Mouse (Mus musculus): ENCODE results near the gene Trim44. TPM values are rescaled to one million over a fixed set of nuclear protein-coding genes. Genes with fewer than 3 reads are reported as not detected.

The Trim44 gene
- 0.18 and 0.30 TPM in 2 replicates for polyA plus RNA-seq (2012)

GRCm38 (mm10) chr2:102407363-102408184 is at the start of gene Trim44:
Trim44 (minus strand) TSS chr2:102407828.
- no peak within 1 kb of the TSS for H3K4me3 ChIP-seq (replicated peaks)

DNA sequence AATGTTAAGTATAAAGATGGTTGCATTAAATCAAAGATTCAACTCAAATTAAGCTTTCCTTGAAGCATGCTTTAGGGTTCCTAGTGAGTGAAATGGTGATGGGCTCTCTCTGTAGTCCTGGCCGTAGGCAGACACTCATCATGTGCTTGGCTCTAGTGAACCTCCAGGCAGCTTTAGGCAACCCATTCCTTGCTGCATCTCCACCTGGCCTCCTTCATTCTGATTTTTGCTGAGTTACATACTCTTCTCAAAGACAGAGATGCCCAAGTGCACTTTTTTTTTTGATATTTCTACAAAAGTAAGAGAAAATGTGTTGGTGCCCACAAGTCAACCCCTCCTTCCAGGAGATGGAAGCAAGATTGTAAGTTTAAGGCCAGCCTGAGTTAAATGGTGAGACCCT is 47.5 kb upstream of the Trim44 start:
- Histone ChIP-seq H3K4me3 (replicated peaks) (no peak overlapping the region), H3K36me3 (ENCODE audit: control insufficient read depth) (no peaks in the 10 kb centered on the region), H3K27me3 (ENCODE audit: control insufficient read depth) (peaks cover 36% of the 10 kb centered on the region), H3K4me1 (ENCODE audit: control insufficient read depth) (peaks cover 4% of the 10 kb centered on the region; the same call in 1 of the 2 replicates), H3K9me3 (ENCODE audit: control insufficient read depth, low read length) (peaks cover 2% of the 10 kb centered on the region; the same call in 1 of the 2 replicates)
- TF ChIP-seq TAL1 (IDR thresholded peaks at IDR 0.05; ENCODE audit: low read length), result no peak
- TF ChIP-seq GATA1 (IDR thresholded peaks at IDR 0.05; ENCODE audit: low read length), result no peak

More at GRCm38 (mm10) chr2:102407363-102408184, at the start of gene Trim44:
- Histone ChIP-seq H3K9me3 (ENCODE audit: control insufficient read depth, low read length) (no peaks in the 10 kb centered on the region), H3K36me3 (ENCODE audit: control insufficient read depth) (no peaks in the 10 kb centered on the region), H3K27me3 (ENCODE audit: control insufficient read depth) (no peaks in the 10 kb centered on the region), H3K4me1 (ENCODE audit: control insufficient read depth) (no peaks in the 10 kb centered on the region)
- TF ChIP-seq GATA1 (IDR thresholded peaks at IDR 0.05; ENCODE audit: low read length) (no peak), TAL1 (IDR thresholded peaks at IDR 0.05; ENCODE audit: low read length) (no peak)

DNA sequence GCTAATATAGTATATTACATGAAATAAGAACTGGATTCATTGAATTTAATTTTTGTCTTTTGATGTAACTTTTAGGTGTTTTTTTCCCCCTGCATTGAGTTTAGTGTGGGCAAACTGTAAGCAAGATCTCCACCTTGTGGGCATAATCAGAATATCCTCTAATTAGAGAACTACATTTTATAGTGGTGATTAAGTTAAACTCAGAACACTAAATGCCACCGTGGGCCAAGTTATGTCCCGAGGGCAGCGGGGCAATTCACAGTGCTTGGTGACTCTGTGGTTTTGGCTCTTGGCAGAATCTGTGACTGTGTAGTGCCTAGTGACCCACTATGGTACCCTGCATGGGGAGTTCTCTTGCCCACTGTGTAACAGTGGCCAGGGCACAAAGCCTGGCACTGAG is 45.8 kb upstream of the Trim44 start:
- TF ChIP-seq TAL1 (IDR thresholded peaks at IDR 0.05; ENCODE audit: low read length) (no peak), GATA1 (IDR thresholded peaks at IDR 0.05; ENCODE audit: low read length) (no peak)
- peaks cover 2% of the 10 kb centered on the region; the same call in 1 of the 2 replicates for H3K9me3 ChIP-seq (ENCODE audit: control insufficient read depth, low read length)
- peaks cover 53% of the 10 kb centered on the region for H3K27me3 ChIP-seq (ENCODE audit: control insufficient read depth)
- peaks cover 4% of the 10 kb centered on the region; the same call in 1 of the 2 replicates for H3K4me1 ChIP-seq (ENCODE audit: control insufficient read depth)
- H3K4me3 ChIP-seq (replicated peaks), result no peak overlapping the region
- H3K36me3 ChIP-seq (ENCODE audit: control insufficient read depth), result no peaks in the 10 kb centered on the region

- Histone ChIP-seq H3K4me3 (replicated peaks) (peak within 1 kb of the TSS; percentile 38), H3K9me3 (ENCODE audit: control insufficient read depth, low read length) (peaks cover 2% of the 10 kb centered on the region; the same call in 1 of the 2 replicates), H3K27me3 (ENCODE audit: control insufficient read depth) (peaks cover 57% of the 10 kb centered on the region), H3K4me1 (ENCODE audit: control insufficient read depth) (peaks cover 4% of the 10 kb centered on the region; the same call in 1 of the 2 replicates), H3K36me3 (ENCODE audit: control insufficient read depth) (no peaks in the 10 kb centered on the region)
- no peak for TF ChIP-seq TAL1 (IDR thresholded peaks at IDR 0.05; ENCODE audit: low read length)
- no peak for TF ChIP-seq GATA1 (IDR thresholded peaks at IDR 0.05; ENCODE audit: low read length)
These were observed 44.3 kb upstream of the Trim44 start, which contains the start of gene Fjx1 for GRCm38 (mm10) chr2:102451671-102452549. Fjx1 (minus strand) TSS chr2:102452499.

GRCm38 (mm10) chr2:102450761-102451670 is 43.4 kb upstream of the Trim44 start:
- Histone ChIP-seq H3K4me1 (ENCODE audit: control insufficient read depth) (peaks cover 4% of the 10 kb centered on the region; the same call in 1 of the 2 replicates), H3K36me3 (ENCODE audit: control insufficient read depth) (no peaks in the 10 kb centered on the region), H3K4me3 (replicated peaks) (peak overlapping the region; percentile 38), H3K9me3 (ENCODE audit: control insufficient read depth, low read length) (peaks cover 2% of the 10 kb centered on the region; the same call in 1 of the 2 replicates), H3K27me3 (ENCODE audit: control insufficient read depth) (peaks cover 57% of the 10 kb centered on the region)
- TF ChIP-seq TAL1 (IDR thresholded peaks at IDR 0.05; ENCODE audit: low read length) (no peak), GATA1 (IDR thresholded peaks at IDR 0.05; ENCODE audit: low read length) (no peak)

DNA sequence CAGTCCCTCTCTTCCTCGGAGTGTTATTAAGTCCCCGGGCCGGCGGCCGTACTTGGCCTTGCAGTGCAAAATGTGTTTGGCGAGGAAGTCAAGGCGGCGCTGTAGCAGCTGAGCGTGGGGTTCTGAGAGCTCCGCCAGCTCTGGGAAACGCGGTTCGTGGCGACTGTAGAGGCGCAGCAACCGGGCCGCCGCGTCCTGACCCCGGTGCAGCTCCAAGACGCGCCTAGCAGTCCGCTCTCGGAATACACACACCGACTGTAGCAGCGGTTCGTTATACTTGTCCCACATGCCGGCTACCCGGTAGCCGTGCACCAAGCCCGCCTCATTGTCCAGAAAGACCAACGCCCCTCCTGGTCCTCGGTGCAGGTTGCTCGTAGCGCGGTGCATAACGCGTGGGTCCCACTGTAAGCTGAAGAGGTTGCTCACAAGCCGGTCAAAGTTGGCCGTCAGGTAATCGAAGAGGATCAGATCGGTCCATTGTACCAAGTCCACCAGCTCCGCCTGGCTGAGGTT is 42.7 kb upstream of the Trim44 start:
- H3K9me3 ChIP-seq (ENCODE audit: control insufficient read depth, low read length), result peaks cover 2% of the 10 kb centered on the region; the same call in 1 of the 2 replicates
- peak overlapping the region; percentile 38 for H3K4me3 ChIP-seq (replicated peaks)
- peaks cover 57% of the 10 kb centered on the region for H3K27me3 ChIP-seq (ENCODE audit: control insufficient read depth)
- H3K4me1 ChIP-seq (ENCODE audit: control insufficient read depth), result peaks cover 4% of the 10 kb centered on the region; the same call in 1 of the 2 replicates
- TF ChIP-seq GATA1 (IDR thresholded peaks at IDR 0.05; ENCODE audit: low read length) (no peak), TAL1 (IDR thresholded peaks at IDR 0.05; ENCODE audit: low read length) (no peak)
- H3K36me3 ChIP-seq (ENCODE audit: control insufficient read depth), result no peaks in the 10 kb centered on the region

DNA sequence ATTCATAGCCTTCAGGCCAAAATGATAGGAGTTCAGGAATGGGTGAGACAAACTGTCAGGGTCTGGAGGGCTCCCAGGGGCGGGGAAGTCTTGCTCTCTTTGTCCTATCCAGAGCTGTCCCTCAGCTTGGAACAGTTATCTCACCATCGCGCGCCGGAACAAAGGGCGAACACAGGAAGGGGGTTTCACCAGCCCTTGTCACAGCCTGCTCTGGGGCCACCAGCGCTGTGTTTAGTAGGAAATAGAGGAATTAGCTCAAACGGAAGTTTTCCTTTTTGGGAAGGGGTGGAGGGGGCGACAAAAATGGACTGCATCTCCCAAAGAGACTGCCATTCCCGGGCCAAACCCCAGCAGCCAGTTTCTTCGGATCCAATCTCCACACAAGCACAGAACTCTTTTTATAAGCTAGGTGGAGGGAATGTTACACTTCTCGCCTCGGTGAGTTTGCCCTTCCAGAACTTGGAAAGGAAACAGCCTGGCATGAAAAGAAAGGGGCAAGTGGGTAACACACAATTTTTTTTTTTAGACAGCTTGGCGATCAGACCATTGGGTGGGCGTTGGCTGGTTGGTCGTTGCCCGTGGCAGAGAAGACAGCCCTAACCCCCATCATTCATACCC is 42.1 kb upstream of the Trim44 start:
- Histone ChIP-seq H3K4me3 (replicated peaks) (no peak overlapping the region), H3K36me3 (ENCODE audit: control insufficient read depth) (no peaks in the 10 kb centered on the region), H3K4me1 (ENCODE audit: control insufficient read depth) (peaks cover 4% of the 10 kb centered on the region; the same call in 1 of the 2 replicates), H3K9me3 (ENCODE audit: control insufficient read depth, low read length) (peaks cover 2% of the 10 kb centered on the region; the same call in 1 of the 2 replicates), H3K27me3 (ENCODE audit: control insufficient read depth) (peaks cover 57% of the 10 kb centered on the region)
- no peak for TF ChIP-seq TAL1 (IDR thresholded peaks at IDR 0.05; ENCODE audit: low read length)
- TF ChIP-seq GATA1 (IDR thresholded peaks at IDR 0.05; ENCODE audit: low read length), result no peak

Data from erythroblast, embryonic 14.5 days (primary cell).